Mouse (Mus musculus) kidney, postnatal 0 days (tissue): ENCODE results near the gene Ier2. TPM values are rescaled to one million over a fixed set of nuclear protein-coding genes. Genes with fewer than 3 reads are reported as not detected.
A peak's percentile ranks its signal among the peaks of the same experiment; 100 is the strongest.

ENCODE experiments used
- ATAC-seq: fragments of 200-750 bp; cut with Nextera tagmentation; replicated peaks from 2 replicates; pipeline ENCODE4 v1.8.0; 2017; ENCODE audit warnings: low read depth, moderate number of reproducible peaks, moderate TSS enrichment, moderate library complexity; ENCODE audit not compliant: low FRiP score
- DNase-seq: peaks from one replicate; pipeline ENCODE4 v3.0.0-alpha.2; 2016; ENCODE audit warnings: low spot score
- H3K27ac ChIP-seq: fragments of 300-500 bp; sonication (generic); 2 replicates; pipeline ENCODE4 v1.5.1; 2014; ENCODE audit warnings: mild to moderate bottlenecking
- H3K27me3 ChIP-seq: fragments of 300-500 bp; sonication (generic); 2 replicates; pipeline ENCODE4 v1.6.1; 2014; ENCODE audit warnings: low read length, mixed read lengths; ENCODE audit not compliant: insufficient read depth
- H3K36me3 ChIP-seq: fragments of 300-500 bp; sonication (generic); 2 replicates; pipeline ENCODE4 v1.6.1; 2014; ENCODE audit warnings: low read length, mixed read lengths; ENCODE audit not compliant: insufficient read depth
- H3K4me1 ChIP-seq: fragments of 300-500 bp; sonication (generic); replicated peaks from 2 replicates; pipeline ENCODE4 v1.6.1; 2014; ENCODE audit warnings: antibody characterized with exemption, low read length, mixed read lengths; ENCODE audit not compliant: insufficient read depth
- H3K4me2 ChIP-seq: fragments of 300-500 bp; sonication (generic); 2 replicates; pipeline ENCODE4 v1.6.1; 2014; ENCODE audit warnings: mild to moderate bottlenecking, low read length, moderate library complexity, mixed read lengths
- H3K4me3 ChIP-seq: fragments of 300-500 bp; sonication (generic); replicated peaks from 2 replicates; pipeline ENCODE4 v1.5.1; 2014; ENCODE audit warnings: low read depth, low read length
- H3K9ac ChIP-seq: fragments of 300-500 bp; sonication (generic); 2 replicates; pipeline ENCODE4 v1.6.1; 2014; ENCODE audit warnings: low read depth, low read length
- H3K9me3 ChIP-seq: fragments of 300-500 bp; sonication (generic); replicated peaks from 2 replicates; pipeline ENCODE4 v1.6.1; 2016; ENCODE audit warnings: low read length, inconsistent platforms, mixed read lengths
- CTCF ChIP-seq: IDR thresholded peaks from 2 replicates; pipeline ENCODE4 v1.5.1; 2016; ENCODE audit warnings: antibody characterized with exemption, low read depth, mild to moderate bottlenecking, moderate library complexity
- WGBS: fragments of 180-500 bp; shearing (Covaris S2); extraction: QIAGEN DNeasy Blood & Tissue Kit; methylation state at CpG from one replicate; pipeline ENCODE4 v1.1.7; 2014; 5-methylcytosine and 5-hydroxymethylcytosine counted together
- polyA plus RNA-seq: library from polyadenylated mRNA; unstranded; fragments of >200 nt; fragmentation: Nextera tagmentation; extraction: Ambion mirVana; gene quantifications from 2 replicates; pipeline ENCODE4 v1.2.1, GENCODE M21; 2015

Ier2 gene
- polyA plus RNA-seq, 1 experiment from 2014 or later: 83.8 TPM

- Histone ChIP-seq H3K27ac (peak overlapping the region; percentile 92), H3K4me1 (peaks cover 16% of the 10 kb centered on the region), H3K4me3 (peak overlapping the region; percentile 86), H3K9me3 (no peaks in the 10 kb centered on the region), H3K4me2 (peak overlapping the region; percentile 80), H3K9ac (peak overlapping the region; percentile 74), H3K27me3 (no peaks in the 10 kb centered on the region), H3K36me3 (0 out of 2 replicates have a peak, but pooled peaks cover 3% of the 10 kb centered on the region)
- DNase-seq: peak; percentile 62
- 2% methylated on average over 14 of the region's 14 CpGs for WGBS
- TF ChIP-seq CTCF: peak; percentile 29; the same call in 1 of the 2 replicates
- no peak for ATAC-seq
Observed at GRCm38 (mm10) chr8:84665385-84665893, 2.8 kb upstream of the Ier2 start.

GRCm38 (mm10) chr8:84664566-84665384, 2.1 kb upstream of the Ier2 start:
- H3K9me3 ChIP-seq: no peaks in the 10 kb centered on the region
- no peak; the same call in 1 of the 2 replicates for ATAC-seq
- peak; percentile 61 for TF ChIP-seq CTCF
- peak overlapping the region; percentile 92 for H3K27ac ChIP-seq
- peak overlapping the region; percentile 86 for H3K4me3 ChIP-seq
- 0 out of 2 replicates have a peak, but pooled peaks cover 3% of the 10 kb centered on the region for H3K36me3 ChIP-seq
- peak overlapping the region; percentile 74 for H3K9ac ChIP-seq
- H3K4me1 ChIP-seq: peaks cover 21% of the 10 kb centered on the region
- H3K27me3 ChIP-seq: no peaks in the 10 kb centered on the region
- peak overlapping the region; percentile 80 for H3K4me2 ChIP-seq
- DNase-seq: peak; percentile 91
- under 1% methylated on average over 29 of the region's 29 CpGs for WGBS

- peak; percentile 99 for DNase-seq
- peak overlapping the region; percentile 74 for H3K9ac ChIP-seq
- H3K4me1 ChIP-seq: peaks cover 26% of the 10 kb centered on the region
- peak overlapping the region; percentile 95 for H3K27ac ChIP-seq
- H3K4me3 ChIP-seq: peak overlapping the region; percentile 86
- H3K4me2 ChIP-seq: peak overlapping the region; percentile 80
- ATAC-seq: peak; percentile 86
- H3K9me3 ChIP-seq: no peaks in the 10 kb centered on the region
- WGBS: 3% methylated on average over 43 of the region's 43 CpGs
- no peak for TF ChIP-seq CTCF
- 0 out of 2 replicates have a peak, but pooled peaks cover 3% of the 10 kb centered on the region for H3K36me3 ChIP-seq
- no peaks in the 10 kb centered on the region for H3K27me3 ChIP-seq
Observed at GRCm38 (mm10) chr8:84663483-84664327, 1.1 kb upstream of the Ier2 start.

- Histone ChIP-seq H3K4me3 (peak overlapping the region; percentile 86), H3K4me2 (peak overlapping the region; percentile 80), H3K27me3 (no peaks in the 10 kb centered on the region), H3K4me1 (peaks cover 35% of the 10 kb centered on the region), H3K27ac (peak overlapping the region; percentile 95), H3K36me3 (no peaks in the 10 kb centered on the region), H3K9me3 (no peaks in the 10 kb centered on the region), H3K9ac (peak overlapping the region; percentile 90)
- WGBS: under 1% methylated on average over 60 of the region's 61 CpGs
- no peak for ATAC-seq
- peak; percentile 74 for DNase-seq
- no peak for TF ChIP-seq CTCF
Observed at GRCm38 (mm10) chr8:84661961-84662571, 586 bp downstream of the Ier2 start.

- no peak for TF ChIP-seq CTCF
- H3K9me3 ChIP-seq: no peaks in the 10 kb centered on the region
- peak overlapping the region; percentile 86 for H3K4me3 ChIP-seq
- peaks cover 41% of the 10 kb centered on the region for H3K4me1 ChIP-seq
- no peaks in the 10 kb centered on the region for H3K36me3 ChIP-seq
- peak overlapping the region; percentile 80 for H3K4me2 ChIP-seq
- H3K27ac ChIP-seq: peak overlapping the region; percentile 95
- peak overlapping the region; percentile 90 for H3K9ac ChIP-seq
- WGBS: under 1% methylated on average over 24 of the region's 24 CpGs
- no peaks in the 10 kb centered on the region for H3K27me3 ChIP-seq
- peak; percentile 87 for DNase-seq
- peak; percentile 17 for ATAC-seq
Observed at GRCm38 (mm10) chr8:84661458-84661871, 1.2 kb downstream of the Ier2 start.
